Mouse (Mus musculus) embryonic fibroblast, embryonic 13.5 days (primary cell): Measurements from ENCODE around the gene Gm6351.
"Not testable (repeated sequence)": the region's sequence is repeated elsewhere in the genome, so short reads cannot be mapped to it uniquely, and the experiment has no call there.

ENCODE experiments used
- CTCF ChIP-seq: IDR thresholded peaks from 2 replicates; pipeline ENCODE4 v1.5.1; 2011; ENCODE audit warnings: mild to moderate bottlenecking, control low read depth, low read length, moderate library complexity, borderline replicate concordance; ENCODE audit not compliant: insufficient read depth
- POLR2A ChIP-seq: IDR thresholded peaks from 2 replicates; pipeline ENCODE4 v1.6.1; 2011; ENCODE audit warnings: low read depth, mild to moderate bottlenecking, control low read depth, low read length, moderate library complexity

GRCm38 (mm10) chr5:94076085-94076484 lies at the start of gene Gm6351:
- TF ChIP-seq POLR2A, CTCF: not testable (repeated sequence)
